Mouse (Mus musculus): ENCODE measurements around the gene Nemf. TPM values are rescaled to one million over a fixed set of nuclear protein-coding genes. Genes with fewer than 3 reads are reported as not detected.
"Not testable (repeated sequence)": the region's sequence is repeated elsewhere in the genome, so short reads cannot be mapped to it uniquely, and the experiment has no call there.

The Nemf gene
- polyA plus RNA-seq, 1 experiment: 0.71 TPM

- Histone ChIP-seq H3K4me3 (ENCODE audit: low read depth, low read length) (peak overlapping the region; percentile 86), H3K27ac (ENCODE audit: insufficient read depth, low read depth, low read length) (peak overlapping the region; percentile 76), H3K27me3 (ENCODE audit: control insufficient read depth, insufficient read depth, low read length) (no peaks in the 10 kb centered on the region), H3K4me1 (ENCODE audit: control insufficient read depth, insufficient read depth, insufficient read length, low read length) (no peaks in the 10 kb centered on the region; the same call in 1 of the 2 replicates), H3K36me3 (ENCODE audit: control insufficient read depth, insufficient read depth, low read length) (no peaks in the 10 kb centered on the region)
- peak; percentile 73; the same call in 1 of the 2 replicates for TF ChIP-seq POLR2A (IDR thresholded peaks at IDR 0.05; ENCODE audit: low read depth, low read length)
- TF ChIP-seq CTCF (IDR thresholded peaks at IDR 0.05; ENCODE audit: extremely low read depth, insufficient read length, insufficient replicate concordance, low read depth, low read length): peak; percentile 19; the same call in 1 of the 2 replicates
- 2% methylated on average over 32 of the region's 32 CpGs for WGBS
These were observed 7.2 kb upstream of the Nemf start for GRCm38 (mm10) chr12:69363899-69364762.

GRCm38 (mm10) chr12:69363110-69363509 lies 6.1 kb upstream of the Nemf start:
- WGBS: 96% methylated on average over 7 of the region's 7 CpGs
- not testable (repeated sequence) for H3K36me3 ChIP-seq (ENCODE audit: control insufficient read depth, insufficient read depth, low read length); H3K27me3 ChIP-seq (ENCODE audit: control insufficient read depth, insufficient read depth, low read length); H3K27ac ChIP-seq (ENCODE audit: insufficient read depth, low read depth, low read length); H3K4me1 ChIP-seq (ENCODE audit: control insufficient read depth, insufficient read depth, insufficient read length, low read length); H3K4me3 ChIP-seq (ENCODE audit: low read depth, low read length)

- H3K36me3 ChIP-seq (ENCODE audit: control insufficient read depth, insufficient read depth, low read length): no peaks in the 10 kb centered on the region
- 44% methylated on average over 4 of the region's 4 CpGs for WGBS
- TF ChIP-seq CTCF (IDR thresholded peaks at IDR 0.05; ENCODE audit: extremely low read depth, insufficient read length, insufficient replicate concordance, low read depth, low read length): no peak
- TF ChIP-seq POLR2A (IDR thresholded peaks at IDR 0.05; ENCODE audit: low read depth, low read length): no peak
- no peaks in the 10 kb centered on the region for H3K27me3 ChIP-seq (ENCODE audit: control insufficient read depth, insufficient read depth, low read length)
- H3K27ac ChIP-seq (ENCODE audit: insufficient read depth, low read depth, low read length): no peak overlapping the region
- no peaks in the 10 kb centered on the region for H3K4me1 ChIP-seq (ENCODE audit: control insufficient read depth, insufficient read depth, insufficient read length, low read length)
- H3K4me3 ChIP-seq (ENCODE audit: low read depth, low read length): no peak overlapping the region
These were observed 5.4 kb upstream of the Nemf start for GRCm38 (mm10) chr12:69362388-69362787.

GRCm38 (mm10) chr12:69361919-69362318 lies 5.0 kb upstream of the Nemf start:
- H3K27me3 ChIP-seq (ENCODE audit: control insufficient read depth, insufficient read depth, low read length): no peaks in the 10 kb centered on the region
- TF ChIP-seq POLR2A (IDR thresholded peaks at IDR 0.05; ENCODE audit: low read depth, low read length) (no peak), CTCF (IDR thresholded peaks at IDR 0.05; ENCODE audit: extremely low read depth, insufficient read length, insufficient replicate concordance, low read depth, low read length) (no peak)
- WGBS: 3% methylated on average over 10 of the region's 10 CpGs
- no peaks in the 10 kb centered on the region for H3K4me1 ChIP-seq (ENCODE audit: control insufficient read depth, insufficient read depth, insufficient read length, low read length)
- H3K36me3 ChIP-seq (ENCODE audit: control insufficient read depth, insufficient read depth, low read length): no peaks in the 10 kb centered on the region
- H3K27ac ChIP-seq (ENCODE audit: insufficient read depth, low read depth, low read length): peak overlapping the region; percentile 97
- H3K4me3 ChIP-seq (ENCODE audit: low read depth, low read length): peak overlapping the region; percentile 81; the same call in 1 of the 2 replicates

- peak; percentile 77 for TF ChIP-seq POLR2A (IDR thresholded peaks at IDR 0.05; ENCODE audit: low read depth, low read length)
- peak; percentile 11; the same call in 1 of the 2 replicates for TF ChIP-seq CTCF (IDR thresholded peaks at IDR 0.05; ENCODE audit: extremely low read depth, insufficient read length, insufficient replicate concordance, low read depth, low read length)
- not testable (repeated sequence) for H3K4me1 ChIP-seq (ENCODE audit: control insufficient read depth, insufficient read depth, insufficient read length, low read length); H3K27me3 ChIP-seq (ENCODE audit: control insufficient read depth, insufficient read depth, low read length); H3K36me3 ChIP-seq (ENCODE audit: control insufficient read depth, insufficient read depth, low read length)
- Histone ChIP-seq H3K4me3 (ENCODE audit: low read depth, low read length) (peak overlapping the region; percentile 81), H3K27ac (ENCODE audit: insufficient read depth, low read depth, low read length) (peak overlapping the region; percentile 97)
- under 1% methylated on average over 40 of the region's 50 CpGs for WGBS
These were observed 4.3 kb upstream of the Nemf start for GRCm38 (mm10) chr12:69360997-69361899.

- no peak for TF ChIP-seq POLR2A (IDR thresholded peaks at IDR 0.05; ENCODE audit: low read depth, low read length)
- no peak overlapping the region for H3K4me3 ChIP-seq (ENCODE audit: low read depth, low read length)
- no peaks in the 10 kb centered on the region for H3K36me3 ChIP-seq (ENCODE audit: control insufficient read depth, insufficient read depth, low read length)
- no peak overlapping the region for H3K27ac ChIP-seq (ENCODE audit: insufficient read depth, low read depth, low read length)
- H3K27me3 ChIP-seq (ENCODE audit: control insufficient read depth, insufficient read depth, low read length): no peaks in the 10 kb centered on the region
- WGBS: 14% methylated on average over 5 of the region's 5 CpGs
- H3K4me1 ChIP-seq (ENCODE audit: control insufficient read depth, insufficient read depth, insufficient read length, low read length): no peaks in the 10 kb centered on the region; the same call in 1 of the 2 replicates
These were observed 3.7 kb upstream of the Nemf start for GRCm38 (mm10) chr12:69360655-69360996.

GRCm38 (mm10) chr12:69357300-69357646 lies 308 bp upstream of the Nemf start:
- peak overlapping the region; percentile 64; the same call in 1 of the 2 replicates for H3K27ac ChIP-seq (ENCODE audit: insufficient read depth, low read depth, low read length)
- TF ChIP-seq CTCF (IDR thresholded peaks at IDR 0.05; ENCODE audit: extremely low read depth, insufficient read length, insufficient replicate concordance, low read depth, low read length) (no peak), POLR2A (IDR thresholded peaks at IDR 0.05; ENCODE audit: low read depth, low read length) (no peak)

More at GRCm38 (mm10) chr12:69357300-69357646, 308 bp upstream of the Nemf start:
- Histone ChIP-seq H3K27me3 (ENCODE audit: control insufficient read depth, insufficient read depth, low read length) (no peaks in the 10 kb centered on the region), H3K4me3 (ENCODE audit: low read depth, low read length) (peak overlapping the region; percentile 99), H3K36me3 (ENCODE audit: control insufficient read depth, insufficient read depth, low read length) (peaks cover 13% of the 10 kb centered on the region), H3K4me1 (ENCODE audit: control insufficient read depth, insufficient read depth, insufficient read length, low read length) (peaks cover 2% of the 10 kb centered on the region; the same call in 1 of the 2 replicates)
- WGBS: 5% methylated on average over 13 of the region's 13 CpGs
